ENCODE assay signal across 8 mouse cellular contexts in the genomic region with DNA sequence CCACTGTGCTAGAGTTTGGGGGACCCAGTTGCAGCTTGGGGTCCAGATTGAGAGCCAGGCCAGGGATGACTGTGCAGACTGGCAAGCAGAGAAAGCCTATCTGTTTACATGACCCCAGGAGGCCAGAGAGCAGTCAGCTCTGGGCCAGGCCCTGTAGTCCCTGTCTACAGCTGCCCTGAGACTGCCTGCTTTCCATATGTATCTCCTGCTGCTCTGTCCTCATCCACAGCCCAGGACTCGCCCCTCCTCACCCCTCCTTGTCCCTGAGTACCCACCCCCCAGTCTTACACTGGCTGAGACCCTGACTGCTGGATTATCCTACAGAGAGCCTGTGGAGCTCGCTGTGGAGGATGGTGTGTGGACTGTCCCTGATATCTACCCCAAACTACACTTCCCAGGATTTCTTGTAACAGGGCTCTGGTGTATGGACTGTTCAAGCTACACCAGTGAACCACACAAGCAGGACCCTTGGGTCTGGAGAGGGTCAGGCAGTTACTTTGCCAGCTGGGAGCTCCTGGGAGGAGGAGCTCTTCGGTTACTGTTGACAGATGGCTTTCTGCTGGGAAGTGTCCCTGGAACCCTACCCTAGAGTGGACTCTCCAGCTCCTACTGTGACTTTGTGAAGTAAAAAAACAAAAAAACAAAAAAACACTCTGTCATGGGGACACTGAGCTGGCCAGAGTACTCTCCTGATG. TPM values are rescaled to one million over a fixed set of nuclear protein-coding genes. Genes with fewer than 3 reads are reported as not detected.
DNase-seq lines count a peak whose midpoint lies in the region; ATAC-seq and TF ChIP-seq lines count a peak whose summit lies in the region.

No protein-coding gene starts in this region.

- peak; percentile 31 for DNase-seq in gastrocnemius, adult 2 months
- DNase-seq in gastrocnemius, postnatal 25 days = no peak
- DNase-seq in embryonic facial prominence, embryonic 10.5 days (ENCODE audit: low spot score) = peak; percentile 40
- no peak for DNase-seq in layer of hippocampus, adult 11-12 months (ENCODE audit: low spot score)
- DNase-seq in left cerebral cortex, adult 11 months (ENCODE audit: low spot score) = no peak

- no peak for TF ChIP-seq CTCF in gastrocnemius, adult 2 months (IDR thresholded peaks at IDR 0.05)

- no peak overlapping the region for H3K4me3 ChIP-seq in gastrocnemius, adult 2 months
- no peak overlapping the region for H3K4me3 ChIP-seq in embryonic facial prominence, embryonic 10.5 days
- H3K4me3 ChIP-seq in hindbrain, embryonic 16.5 days (ENCODE audit: low read length) = no peak overlapping the region
- no peak overlapping the region for H3K4me3 ChIP-seq in midbrain, embryonic 15.5 days

- H3K27ac ChIP-seq in gastrocnemius, adult 2 months = no peak overlapping the region
- peak overlapping the region; percentile 41 for H3K27ac ChIP-seq in embryonic facial prominence, embryonic 10.5 days (replicated peaks)
- H3K27ac ChIP-seq in hindbrain, embryonic 16.5 days (ENCODE audit: low read depth, low read length) = peak overlapping the region; percentile 21; the same call in 1 of the 2 replicates
- no peak overlapping the region for H3K27ac ChIP-seq in midbrain, embryonic 15.5 days

- intact Hi-C loops in gastrocnemius, adult 2 months (cut with DNase I) = no loop called here

- 26% methylated on average over 3 of the region's 3 CpGs for WGBS in embryonic facial prominence, embryonic 10.5 days
- 6% methylated on average over 3 of the region's 3 CpGs for WGBS in hindbrain, embryonic 16.5 days
- WGBS in midbrain, embryonic 15.5 days = 16% methylated on average over 3 of the region's 3 CpGs

- H3K4me1 ChIP-seq in embryonic facial prominence, embryonic 10.5 days = peaks cover 25% of the 10 kb centered on the region
- H3K4me1 ChIP-seq in hindbrain, embryonic 16.5 days (ENCODE audit: control insufficient read depth, insufficient read depth, low read depth, low read length) = peaks cover 4% of the 10 kb centered on the region; the same call in 1 of the 2 replicates
- H3K4me1 ChIP-seq in midbrain, embryonic 15.5 days = no peaks in the 10 kb centered on the region

- H3K36me3 ChIP-seq in embryonic facial prominence, embryonic 10.5 days (replicated peaks) = no peaks in the 10 kb centered on the region
- no peaks in the 10 kb centered on the region for H3K36me3 ChIP-seq in hindbrain, embryonic 16.5 days (ENCODE audit: control insufficient read depth, insufficient read depth, low read length)
- H3K36me3 ChIP-seq in midbrain, embryonic 15.5 days (replicated peaks) = no peaks in the 10 kb centered on the region

- no peak overlapping the region for H3K4me2 ChIP-seq in hindbrain, embryonic 16.5 days (ENCODE audit: low read length)
- no peak overlapping the region for H3K4me2 ChIP-seq in midbrain, embryonic 15.5 days

- no peaks in the 10 kb centered on the region for H3K27me3 ChIP-seq in embryonic facial prominence, embryonic 10.5 days (replicated peaks; ENCODE audit: low read depth, poor library complexity, severe bottlenecking)
- no peaks in the 10 kb centered on the region for H3K27me3 ChIP-seq in hindbrain, embryonic 16.5 days (replicated peaks; ENCODE audit: control insufficient read depth, insufficient read depth, low read length)
- H3K27me3 ChIP-seq in midbrain, embryonic 15.5 days (replicated peaks) = no peaks in the 10 kb centered on the region

- H3K9ac ChIP-seq in hindbrain, embryonic 16.5 days (ENCODE audit: low read depth, low read length) = no peak overlapping the region
- H3K9ac ChIP-seq in midbrain, embryonic 15.5 days = no peak overlapping the region

- no peaks in the 10 kb centered on the region for H3K9me3 ChIP-seq in embryonic facial prominence, embryonic 10.5 days
- peaks cover 2% of the 10 kb centered on the region; the same call in 1 of the 2 replicates for H3K9me3 ChIP-seq in hindbrain, embryonic 16.5 days (ENCODE audit: control insufficient read depth, low read length)
- H3K9me3 ChIP-seq in midbrain, embryonic 15.5 days = no peaks in the 10 kb centered on the region

- peak; percentile 73 for ATAC-seq in hindbrain, embryonic 16.5 days
- 0 out of 2 replicates have a peak, but pooled peaks have one; percentile 30 for ATAC-seq in midbrain, embryonic 15.5 days (replicated peaks)
- no peak for ATAC-seq in monocyte, adult 5-6 weeks (replicated peaks; ENCODE audit: insufficient number of reproducible peaks, low FRiP score, low TSS enrichment, poor library complexity, severe bottlenecking)

RNA-seq across cellular contexts. Expression of gene Gm3646, which starts 32.6 kb away (rescaled TPM):
- 1 to 10 TPM in 1 of 2 experiments, not detected in 1; 1.6 TPM for total RNA-seq in gastrocnemius, adult 2 months (2021)
- 1 to 10 TPM in 1 of 2 experiments, not detected in 1; 1.7 TPM for total RNA-seq in gastrocnemius, postnatal 25 days (2021)
- not detected in 2 replicates for polyA plus RNA-seq in embryonic facial prominence, embryonic 10.5 days (2016; fragmentation: Nextera tagmentation; extraction: Ambion mirVana)
- polyA plus RNA-seq in hindbrain, embryonic 16.5 days (2015; fragmentation: Nextera tagmentation; extraction: Ambion mirVana) = not detected in 2 replicates
- polyA plus RNA-seq in midbrain, embryonic 15.5 days (2015; fragmentation: Nextera tagmentation; extraction: Ambion mirVana) = not detected in 2 replicates
- not detected in 3 replicates for total RNA-seq in monocyte, adult 5-6 weeks (2017)

RNA-seq across cellular contexts. Expression of gene Rfx8, which starts 51.8 kb away (rescaled TPM):
- total RNA-seq in gastrocnemius, adult 2 months (2021) = not detected
- under 1 TPM in 1 of 2 experiments, not detected in 1; 0.18 TPM for total RNA-seq in gastrocnemius, postnatal 25 days (2021)
- polyA plus RNA-seq in embryonic facial prominence, embryonic 10.5 days (2016; fragmentation: Nextera tagmentation; extraction: Ambion mirVana) = 0.43 and 0.56 TPM in 2 replicates
- 0.23 and 0.30 TPM in 2 replicates for polyA plus RNA-seq in hindbrain, embryonic 16.5 days (2015; fragmentation: Nextera tagmentation; extraction: Ambion mirVana)
- polyA plus RNA-seq in midbrain, embryonic 15.5 days (2015; fragmentation: Nextera tagmentation; extraction: Ambion mirVana) = 0.31 and 0.32 TPM in 2 replicates
- 0.67 TPM in 1 of 3 replicates, not detected in the others for total RNA-seq in monocyte, adult 5-6 weeks (2017)

Comparison
In these comparisons a context has a peak if more than half of its experiments do, and no peak if none do; other contexts are left out.
1. DNase-seq: peak in gastrocnemius, adult 2 months (single experiment) and embryonic facial prominence, embryonic 10.5 days (single experiment); none in gastrocnemius, postnatal 25 days (single experiment), layer of hippocampus, adult 11-12 months (single experiment) and left cerebral cortex, adult 11 months (single experiment).
2. H3K27ac ChIP-seq: peak in embryonic facial prominence, embryonic 10.5 days (single experiment) and hindbrain, embryonic 16.5 days (single experiment); none in gastrocnemius, adult 2 months (single experiment) and midbrain, embryonic 15.5 days (single experiment).